Mouse (Mus musculus): Measurements from ENCODE around the gene Nagk. TPM values are rescaled to one million over a fixed set of nuclear protein-coding genes. Genes with fewer than 3 reads are reported as not detected.

Nagk gene
- polyA plus RNA-seq (2015; fragmentation: Nextera tagmentation; extraction: Ambion mirVana): 60.7 and 60.9 TPM in 2 replicates

- Histone ChIP-seq H3K4me1 (ENCODE audit: insufficient read depth, low read length) (peaks cover 7% of the 10 kb centered on the region; the same call in 1 of the 2 replicates), H3K27ac (ENCODE audit: low read length) (peak within 1 kb of the TSS; percentile 97), H3K9ac (replicated peaks; ENCODE audit: low read length) (peak within 1 kb of the TSS; percentile 68), H3K36me3 (ENCODE audit: insufficient read depth, low read length) (peaks cover 7% of the 10 kb centered on the region), H3K27me3 (ENCODE audit: insufficient read depth, low read length) (no peaks in the 10 kb centered on the region), H3K9me3 (ENCODE audit: low read length) (no peaks in the 10 kb centered on the region), H3K4me3 (ENCODE audit: low read length) (peak within 1 kb of the TSS; percentile 53), H3K4me2 (replicated peaks; ENCODE audit: low read depth, low read length) (peak within 1 kb of the TSS; percentile 88)
- WGBS: under 1% methylated on average over 43 of the region's 43 CpGs
- ATAC-seq (ENCODE audit: low FRiP score, low TSS enrichment): peak; percentile 96
Observed at GRCm38 (mm10) chr6:83794760-83795296, at the start of gene Nagk. Gene Nagk, plus strand, starts transcription at chr6:83794982.

DNA sequence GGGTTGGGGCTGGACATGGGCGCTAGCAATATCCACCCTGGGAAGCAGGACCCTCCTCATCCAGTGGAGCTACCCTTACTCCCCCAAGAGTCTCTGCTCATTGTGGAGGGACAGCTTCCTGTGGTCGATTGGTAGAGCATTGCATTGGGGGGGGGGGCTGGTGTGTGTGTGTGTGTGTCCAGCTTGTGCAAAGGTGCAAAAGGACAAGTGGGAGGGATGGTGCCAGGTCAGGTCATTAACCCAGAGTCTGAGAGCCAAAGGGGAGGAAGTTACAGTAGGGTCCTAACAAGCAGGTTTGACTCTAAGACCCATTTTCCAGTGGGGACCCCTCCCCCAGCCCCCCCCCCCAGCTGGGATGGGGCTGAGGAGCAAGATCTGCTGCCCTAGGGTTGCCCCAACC is 49.3 kb upstream of the Nagk start:
- Histone ChIP-seq H3K27ac (ENCODE audit: low read length) (no peak overlapping the region), H3K27me3 (ENCODE audit: insufficient read depth, low read length) (0 out of 2 replicates have a peak, but pooled peaks cover 5% of the 10 kb centered on the region), H3K4me1 (ENCODE audit: insufficient read depth, low read length) (no peaks in the 10 kb centered on the region), H3K9me3 (ENCODE audit: low read length) (no peaks in the 10 kb centered on the region), H3K36me3 (ENCODE audit: insufficient read depth, low read length) (no peaks in the 10 kb centered on the region), H3K4me3 (ENCODE audit: low read length) (no peak overlapping the region), H3K4me2 (replicated peaks; ENCODE audit: low read depth, low read length) (no peak overlapping the region), H3K9ac (replicated peaks; ENCODE audit: low read length) (no peak overlapping the region)
- WGBS: 51% methylated on average over 2 of the region's 2 CpGs
- no peak for ATAC-seq (ENCODE audit: low FRiP score, low TSS enrichment)

DNA sequence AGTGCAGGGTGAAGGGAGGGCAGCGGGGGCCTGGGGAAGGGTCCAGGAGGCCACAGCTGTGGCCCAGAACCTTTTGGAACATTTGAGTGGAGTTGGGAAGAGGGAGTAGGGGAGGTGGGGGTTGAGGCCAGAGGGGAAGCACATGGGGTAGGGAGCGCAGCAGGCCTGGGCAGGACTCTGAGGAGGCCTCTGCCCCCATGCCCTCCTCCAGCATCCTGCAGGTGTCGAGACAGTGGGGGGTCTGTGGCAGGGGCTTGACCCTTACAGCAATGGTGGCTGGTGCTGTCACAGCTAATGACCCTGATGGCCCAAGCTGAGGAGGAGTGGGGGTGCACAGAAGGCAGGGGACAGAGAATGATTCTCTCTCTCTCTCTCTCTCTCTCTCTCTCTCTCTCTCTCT is 45.5 kb upstream of the Nagk start:
- no peak for ATAC-seq (ENCODE audit: low FRiP score, low TSS enrichment)
- Histone ChIP-seq H3K4me1 (ENCODE audit: insufficient read depth, low read length) (no peaks in the 10 kb centered on the region), H3K36me3 (ENCODE audit: insufficient read depth, low read length) (no peaks in the 10 kb centered on the region), H3K27ac (ENCODE audit: low read length) (no peak overlapping the region), H3K4me3 (ENCODE audit: low read length) (no peak overlapping the region), H3K9ac (replicated peaks; ENCODE audit: low read length) (no peak overlapping the region), H3K27me3 (ENCODE audit: insufficient read depth, low read length) (peaks cover 19% of the 10 kb centered on the region; the same call in 1 of the 2 replicates), H3K4me2 (replicated peaks; ENCODE audit: low read depth, low read length) (no peak overlapping the region), H3K9me3 (ENCODE audit: low read length) (no peaks in the 10 kb centered on the region)
- WGBS: 33% methylated on average over 3 of the region's 3 CpGs

- H3K4me2 ChIP-seq (replicated peaks; ENCODE audit: low read depth, low read length): no peak overlapping the region
- H3K9ac ChIP-seq (replicated peaks; ENCODE audit: low read length): peak overlapping the region; percentile 42
- ATAC-seq (ENCODE audit: low FRiP score, low TSS enrichment): no peak
- no peaks in the 10 kb centered on the region for H3K9me3 ChIP-seq (ENCODE audit: low read length)
- H3K27ac ChIP-seq (ENCODE audit: low read length): no peak overlapping the region
- peaks cover 19% of the 10 kb centered on the region for H3K27me3 ChIP-seq (ENCODE audit: insufficient read depth, low read length)
- 6% methylated on average over 11 of the region's 11 CpGs for WGBS
- no peaks in the 10 kb centered on the region for H3K36me3 ChIP-seq (ENCODE audit: insufficient read depth, low read length)
- no peaks in the 10 kb centered on the region for H3K4me1 ChIP-seq (ENCODE audit: insufficient read depth, low read length)
- H3K4me3 ChIP-seq (ENCODE audit: low read length): no peak overlapping the region
Observed at GRCm38 (mm10) chr6:83750171-83750684, 44.6 kb upstream of the Nagk start.

- Histone ChIP-seq H3K36me3 (ENCODE audit: insufficient read depth, low read length) (no peaks in the 10 kb centered on the region), H3K9me3 (ENCODE audit: low read length) (no peaks in the 10 kb centered on the region), H3K9ac (replicated peaks; ENCODE audit: low read length) (no peak overlapping the region), H3K4me3 (ENCODE audit: low read length) (no peak overlapping the region), H3K4me1 (ENCODE audit: insufficient read depth, low read length) (no peaks in the 10 kb centered on the region), H3K4me2 (replicated peaks; ENCODE audit: low read depth, low read length) (no peak overlapping the region), H3K27me3 (ENCODE audit: insufficient read depth, low read length) (peaks cover 53% of the 10 kb centered on the region), H3K27ac (ENCODE audit: low read length) (no peak overlapping the region)
- no peak for ATAC-seq (ENCODE audit: low FRiP score, low TSS enrichment)
- WGBS: 74% methylated on average over 9 of the region's 9 CpGs
Observed at GRCm38 (mm10) chr6:83756051-83756450, 38.7 kb upstream of the Nagk start.

DNA sequence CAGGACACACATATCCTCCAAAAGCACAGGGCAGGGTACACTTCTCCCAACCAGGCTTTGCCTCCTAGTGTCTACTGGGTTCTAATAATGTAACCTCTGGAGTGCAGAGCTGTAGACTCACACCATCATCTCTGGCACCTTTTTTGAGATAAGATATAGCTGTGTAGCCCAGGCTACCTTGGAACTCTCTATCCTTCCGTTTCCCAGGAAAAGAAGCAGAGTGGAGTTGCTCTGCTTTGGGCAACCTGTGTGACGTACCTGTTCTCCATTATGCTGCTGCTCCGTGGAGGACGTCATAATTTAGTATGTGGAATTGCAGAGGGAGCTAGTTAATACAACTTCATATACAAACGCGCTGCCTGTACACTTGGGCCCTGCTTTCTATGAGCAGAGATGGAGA is 32.4 kb upstream of the Nagk start, which contains the start of gene Ankrd53:
TSS of gene Ankrd53 (plus strand) at position 301 of the 400 bp plus-strand sequence.
- Histone ChIP-seq H3K4me3 (ENCODE audit: low read length) (peak within 1 kb of the TSS; percentile 42), H3K4me1 (ENCODE audit: insufficient read depth, low read length) (peaks cover 9% of the 10 kb centered on the region), H3K27ac (ENCODE audit: low read length) (no peak within 1 kb of the TSS), H3K9ac (replicated peaks; ENCODE audit: low read length) (peak within 1 kb of the TSS; percentile 53), H3K27me3 (ENCODE audit: insufficient read depth, low read length) (peaks cover 47% of the 10 kb centered on the region), H3K4me2 (replicated peaks; ENCODE audit: low read depth, low read length) (peak within 1 kb of the TSS; percentile 72), H3K36me3 (ENCODE audit: insufficient read depth, low read length) (no peaks in the 10 kb centered on the region), H3K9me3 (ENCODE audit: low read length) (no peaks in the 10 kb centered on the region)
- 21% methylated on average over 6 of the region's 6 CpGs for WGBS
- ATAC-seq (ENCODE audit: low FRiP score, low TSS enrichment): no peak

- H3K27ac ChIP-seq (ENCODE audit: low read length): no peak overlapping the region
- H3K4me1 ChIP-seq (ENCODE audit: insufficient read depth, low read length): peaks cover 9% of the 10 kb centered on the region
- peak overlapping the region; percentile 53 for H3K9ac ChIP-seq (replicated peaks; ENCODE audit: low read length)
Observed at GRCm38 (mm10) chr6:83762880-83763431, 31.8 kb upstream of the Nagk start.

GRCm38 (mm10) chr6:83766982-83767381 is 27.8 kb upstream of the Nagk start:
- H3K4me1 ChIP-seq (ENCODE audit: insufficient read depth, low read length): peaks cover 9% of the 10 kb centered on the region
- H3K4me3 ChIP-seq (ENCODE audit: low read length): no peak overlapping the region
- no peak for ATAC-seq (ENCODE audit: low FRiP score, low TSS enrichment)
- no peaks in the 10 kb centered on the region for H3K9me3 ChIP-seq (ENCODE audit: low read length)
- no peak overlapping the region for H3K9ac ChIP-seq (replicated peaks; ENCODE audit: low read length)
- peaks cover 21% of the 10 kb centered on the region for H3K36me3 ChIP-seq (ENCODE audit: insufficient read depth, low read length)
- H3K4me2 ChIP-seq (replicated peaks; ENCODE audit: low read depth, low read length): no peak overlapping the region
- peaks cover 9% of the 10 kb centered on the region for H3K27me3 ChIP-seq (ENCODE audit: insufficient read depth, low read length)
- no peak overlapping the region for H3K27ac ChIP-seq (ENCODE audit: low read length)
- 78% methylated on average over 3 of the region's 3 CpGs for WGBS

More at GRCm38 (mm10) chr6:83762880-83763431, 31.8 kb upstream of the Nagk start:
- no peaks in the 10 kb centered on the region for H3K9me3 ChIP-seq (ENCODE audit: low read length)
- H3K4me3 ChIP-seq (ENCODE audit: low read length): peak overlapping the region; percentile 42
- 1% methylated on average over 35 of the region's 35 CpGs for WGBS
- peaks cover 41% of the 10 kb centered on the region for H3K27me3 ChIP-seq (ENCODE audit: insufficient read depth, low read length)
- ATAC-seq (ENCODE audit: low FRiP score, low TSS enrichment): peak; percentile 78
- H3K4me2 ChIP-seq (replicated peaks; ENCODE audit: low read depth, low read length): peak overlapping the region; percentile 72
- no peaks in the 10 kb centered on the region for H3K36me3 ChIP-seq (ENCODE audit: insufficient read depth, low read length)

DNA sequence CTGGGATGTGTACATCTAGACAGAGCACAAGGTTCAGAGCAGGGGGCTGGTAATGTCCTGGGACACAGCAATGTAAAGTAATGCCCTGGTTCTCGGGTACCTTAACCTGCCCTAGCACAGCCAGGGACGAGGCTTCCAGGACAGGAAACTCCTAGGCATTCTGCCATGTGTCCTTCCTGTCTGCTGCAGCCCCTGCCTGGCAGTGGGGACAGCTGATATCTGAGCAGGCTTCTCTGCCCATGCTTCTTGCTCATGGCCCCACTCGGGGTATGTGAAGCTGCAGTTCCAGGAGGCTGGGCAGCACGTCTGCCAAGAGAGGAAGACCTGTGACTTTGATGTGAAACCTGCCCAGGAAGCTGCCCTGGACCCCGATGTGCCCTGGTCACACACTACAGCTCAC is 26.3 kb upstream of the Nagk start:
- H3K27me3 ChIP-seq (ENCODE audit: insufficient read depth, low read length): no peaks in the 10 kb centered on the region
- H3K27ac ChIP-seq (ENCODE audit: low read length): no peak overlapping the region
- no peak overlapping the region for H3K4me2 ChIP-seq (replicated peaks; ENCODE audit: low read depth, low read length)
- no peak overlapping the region for H3K9ac ChIP-seq (replicated peaks; ENCODE audit: low read length)
- no peak overlapping the region for H3K4me3 ChIP-seq (ENCODE audit: low read length)
- 46% methylated on average over 5 of the region's 5 CpGs for WGBS
- ATAC-seq (ENCODE audit: low FRiP score, low TSS enrichment): no peak
- H3K36me3 ChIP-seq (ENCODE audit: insufficient read depth, low read length): peaks cover 31% of the 10 kb centered on the region
- H3K4me1 ChIP-seq (ENCODE audit: insufficient read depth, low read length): no peaks in the 10 kb centered on the region
- no peaks in the 10 kb centered on the region for H3K9me3 ChIP-seq (ENCODE audit: low read length)

- Histone ChIP-seq H3K4me2 (replicated peaks; ENCODE audit: low read depth, low read length) (peak overlapping the region; percentile 72), H3K27ac (ENCODE audit: low read length) (no peak overlapping the region), H3K27me3 (ENCODE audit: insufficient read depth, low read length) (no peaks in the 10 kb centered on the region), H3K4me1 (ENCODE audit: insufficient read depth, low read length) (peaks cover 11% of the 10 kb centered on the region), H3K9ac (replicated peaks; ENCODE audit: low read length) (peak overlapping the region; percentile 4), H3K9me3 (ENCODE audit: low read length) (no peaks in the 10 kb centered on the region), H3K36me3 (ENCODE audit: insufficient read depth, low read length) (peaks cover 25% of the 10 kb centered on the region), H3K4me3 (ENCODE audit: low read length) (peak overlapping the region; percentile 73; the same call in 1 of the 2 replicates)
- 42% methylated on average over 8 of the region's 9 CpGs for WGBS
- ATAC-seq (ENCODE audit: low FRiP score, low TSS enrichment): no peak
Observed at GRCm38 (mm10) chr6:83774126-83774525, 20.7 kb upstream of the Nagk start.
